In the genomic region with DNA sequence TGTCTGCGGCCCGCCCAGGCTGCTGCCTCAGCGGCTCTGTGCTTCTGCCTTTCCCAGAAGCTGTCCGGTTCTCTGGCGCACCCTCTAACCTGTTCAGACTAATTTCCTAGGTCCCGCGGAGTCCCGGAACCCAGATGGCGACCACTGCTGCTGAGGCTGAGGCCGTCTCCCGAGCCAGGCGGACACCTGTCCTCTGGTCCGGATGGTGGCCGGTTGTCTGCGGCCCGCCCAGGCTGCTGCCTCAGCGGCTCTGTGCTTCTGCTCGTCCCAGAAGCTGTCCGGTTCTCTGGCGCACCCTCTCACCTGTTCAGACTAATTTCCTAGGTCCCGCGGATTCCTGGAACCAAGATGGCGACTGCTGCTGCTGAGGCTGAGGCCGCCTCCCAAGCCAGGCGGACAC, we compare ENCODE assay signal across 10 mouse cellular contexts. TPM values are rescaled to one million over a fixed set of nuclear protein-coding genes. Genes with fewer than 3 reads are reported as not detected.
DNase-seq lines count a peak whose midpoint lies in the region; TF ChIP-seq lines count a peak whose summit lies in the region.
"Not testable (repeated sequence)": the region's sequence is repeated elsewhere in the genome, so short reads cannot be mapped to it uniquely, and the experiment has no call there.
"Had no signal": no experiment of that assay in that cellular context is flagged by ENCODE, and none has a peak within 500 bp of the region (broad histone marks: within the 10 kb centered on the region; RNA-seq: fewer than 3 reads in every experiment).

No protein-coding gene starts in this region.

- TF ChIP-seq CTCF in layer of hippocampus, adult 2 months (conservative IDR thresholded peaks at IDR 0.05), result not testable (repeated sequence)

- H3K27ac ChIP-seq in layer of hippocampus, adult 2 months, result not testable (repeated sequence)

- peak; percentile 3 to 19 for DNase-seq in adrenal gland, adult 18-20 months (ENCODE audit: low spot score in 2 of 2)
- DNase-seq in frontal cortex, postnatal 10 days (ENCODE audit: low spot score in 2 of 2), result peak; percentile 7 to 20
- peak; percentile 5 for DNase-seq in heart, postnatal 10 days
- peak; percentile 5 to 8 for DNase-seq in layer of hippocampus, adult 2 months (ENCODE audit: low spot score in 2 of 2)
- peak; percentile 1 to 4 for DNase-seq in left cerebral cortex, postnatal 25 days (ENCODE audit: low spot score in 2 of 2)
- DNase-seq in ovary, postnatal 14 days (ENCODE audit: low spot score), result peak; percentile 0
- peak; percentile 34 for DNase-seq in testis, postnatal 10 days (ENCODE audit: low spot score)
- peak; percentile 5 for DNase-seq in urinary bladder, postnatal 25 days (ENCODE audit: low spot score)

- not testable (repeated sequence) for H3K4me3 ChIP-seq in layer of hippocampus, adult 2 months

- intact Hi-C loops in heart, postnatal 10 days (cut with DNase I); left cerebral cortex, postnatal 25 days (cut with DNase I): not testable (repeated sequence)

RNA-seq across cellular contexts. Expression of a gene that starts 17.7 kb away (rescaled TPM):
- not detected for total RNA-seq in adrenal gland, adult 18-20 months (2021)
- total RNA-seq in heart, postnatal 10 days (2021), result not detected
- not detected for total RNA-seq in layer of hippocampus, adult 2 months (2021)
- total RNA-seq in left cerebral cortex, postnatal 25 days (2021), result not detected
- total RNA-seq: adrenal gland, postnatal 25 days; gastrocnemius, postnatal 10 days had no signal
